Mouse (Mus musculus): ENCODE results near the gene Macf1.

DNA sequence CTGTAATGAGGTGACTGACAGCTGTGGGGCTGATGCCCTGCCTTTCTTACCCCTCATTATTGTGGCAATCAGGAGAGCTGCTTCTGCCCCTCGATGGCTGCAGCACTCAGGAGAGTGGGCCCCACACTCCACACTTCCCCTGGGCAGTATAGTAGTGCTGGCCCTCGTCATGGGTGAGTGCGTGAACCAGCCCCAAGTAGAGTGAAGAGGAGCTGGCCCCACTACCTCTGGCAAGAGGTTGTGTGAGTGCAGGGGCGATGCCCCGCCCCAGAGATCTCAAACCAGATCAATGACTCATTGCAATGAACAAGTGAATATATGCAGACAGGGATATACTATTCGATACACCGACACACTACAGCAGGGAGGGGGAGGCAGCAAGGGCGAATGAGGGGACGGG, 49.4 kb upstream of the Macf1 start:
- no peak for TF ChIP-seq CTCF (IDR thresholded peaks at IDR 0.05; ENCODE audit: extremely low read depth, insufficient read depth, low read length)
- no peak for TF ChIP-seq POLR2A (IDR thresholded peaks at IDR 0.05; ENCODE audit: extremely low read depth, insufficient read depth, low read length)
